Mouse (Mus musculus): ENCODE results near the gene Lrp10.

Lrp10 gene

GRCm38 (mm10) chr14:54463959-54464292 is at the start of gene Lrp10:
Gene Lrp10, plus strand, starts transcription at chr14:54464137.
- DNase-seq (ENCODE audit: low read depth) = peak; percentile 91

DNA sequence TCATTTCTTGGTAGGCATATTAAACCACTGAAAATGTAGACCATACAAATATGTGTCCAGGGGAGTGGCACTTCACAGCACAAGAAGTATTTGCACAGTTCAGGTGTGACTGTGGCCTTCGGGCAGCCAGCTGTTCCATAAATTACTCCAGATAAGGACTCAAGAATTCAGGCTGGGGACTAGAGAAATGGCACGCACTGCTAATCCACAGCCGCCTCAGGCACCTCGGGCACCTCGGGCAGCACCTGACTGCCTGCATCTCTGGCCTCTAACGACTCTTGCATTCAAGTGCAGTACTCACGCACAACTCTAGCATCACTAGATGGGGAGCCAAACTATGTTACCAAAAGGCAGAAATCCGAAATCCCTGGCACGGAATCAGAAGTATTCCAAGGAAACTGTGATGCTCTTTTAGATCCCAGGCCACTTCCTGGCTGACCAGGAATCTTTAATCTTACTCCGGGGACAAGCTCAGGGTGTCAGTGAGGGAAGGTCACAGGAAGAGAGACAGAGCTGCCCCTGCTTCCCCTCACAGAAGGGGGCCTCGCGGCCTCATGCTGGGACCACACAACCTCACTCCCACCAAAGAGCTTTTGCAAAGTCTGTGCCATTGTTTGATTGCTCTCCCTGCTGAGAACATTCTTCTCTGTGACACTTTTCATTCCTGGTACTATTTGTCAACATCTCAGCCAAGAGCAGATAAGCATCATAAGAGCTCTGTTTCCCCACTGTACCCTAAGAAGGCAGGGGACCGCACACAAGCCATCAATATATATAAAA is 48.5 kb upstream of the Lrp10 start:
- DNase-seq (ENCODE audit: low read depth) = no peak

GRCm38 (mm10) chr14:54416229-54416775 is 47.6 kb upstream of the Lrp10 start:
- no peak for DNase-seq (ENCODE audit: low read depth)

DNA sequence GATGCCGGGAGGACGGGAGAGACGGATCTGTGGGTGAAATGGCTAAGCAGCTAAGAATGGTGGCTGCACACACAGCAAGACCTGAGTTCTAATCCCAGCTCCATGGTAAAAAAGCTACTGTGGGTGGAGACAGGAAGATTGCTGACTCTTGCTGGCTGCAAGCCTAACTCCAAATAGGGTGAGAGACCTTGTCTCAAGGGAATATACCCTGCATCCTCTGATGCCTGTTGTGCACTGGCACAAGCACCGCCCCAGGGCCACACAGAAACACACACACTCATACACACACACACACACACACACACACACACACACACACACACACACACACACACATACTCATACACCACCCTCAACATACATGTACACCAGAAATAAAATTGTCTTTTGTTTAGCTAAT is 47.1 kb upstream of the Lrp10 start:
- DNase-seq (ENCODE audit: low read depth) = peak; percentile 26

DNA sequence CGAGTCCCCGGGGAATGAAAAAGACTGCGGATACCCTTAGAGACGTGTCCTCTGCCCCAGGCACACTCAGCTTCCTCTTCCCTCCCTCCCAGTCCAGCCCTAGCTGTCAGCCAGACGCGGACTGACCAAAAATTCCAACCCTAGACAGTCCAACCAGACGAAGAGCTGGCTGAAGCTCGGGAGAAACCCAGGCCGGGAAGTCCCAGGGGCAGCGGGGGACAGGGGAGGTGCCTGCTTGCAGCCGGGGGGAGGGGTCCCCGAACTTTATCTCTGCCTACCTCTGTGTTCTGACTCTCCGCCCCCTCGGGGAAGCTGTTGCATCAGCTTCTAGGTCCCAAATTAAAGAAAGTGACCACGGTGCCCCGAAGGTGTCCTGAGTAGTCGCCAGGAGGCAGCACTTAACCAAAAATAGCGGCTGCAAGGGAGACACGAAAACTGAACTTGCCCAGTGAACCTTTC is 46.3 kb upstream of the Lrp10 start, which contains the start of gene Slc7a7:
Slc7a7 (minus strand) TSS at position 158 of the 459 bp plus-strand sequence.
- DNase-seq (ENCODE audit: low read depth) = peak; percentile 81

DNA sequence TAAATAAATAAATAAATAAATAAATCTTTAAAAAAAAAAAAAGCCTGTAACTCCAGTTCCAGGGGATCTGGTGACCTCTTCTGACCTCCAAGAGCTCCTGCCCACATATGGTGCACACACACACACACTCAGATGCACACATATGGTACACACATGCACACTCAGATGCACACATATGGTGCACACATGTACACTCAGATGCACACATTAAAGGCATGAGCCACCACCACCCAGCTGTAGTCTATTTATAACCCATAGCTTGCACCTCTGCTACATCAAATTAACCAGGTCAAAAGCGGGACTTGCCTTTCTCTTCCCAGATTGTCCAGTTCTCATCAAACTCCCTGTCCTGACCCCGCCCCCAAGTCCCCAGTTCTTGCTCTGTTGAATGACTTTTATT is 42.9 kb upstream of the Lrp10 start:
- DNase-seq (ENCODE audit: low read depth) = no peak

DNA sequence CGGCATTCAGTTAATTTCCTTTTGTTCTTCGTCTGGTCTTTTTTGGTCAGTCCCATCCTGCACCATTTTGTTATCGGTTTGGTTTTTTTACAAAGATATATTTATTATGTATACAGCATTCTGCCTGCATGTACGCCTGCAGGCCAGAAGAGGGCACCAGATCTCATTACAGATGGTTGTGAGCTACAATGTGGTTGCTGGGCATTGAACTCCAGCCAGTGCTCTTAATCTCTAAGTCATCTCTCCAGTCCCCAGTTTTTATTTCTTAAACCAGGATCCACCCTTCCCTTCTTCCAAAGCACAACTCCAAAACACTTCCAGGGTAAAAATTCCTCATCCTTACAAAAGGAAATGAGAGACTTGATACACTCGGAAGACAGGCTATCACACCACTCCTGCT is 40.5 kb upstream of the Lrp10 start:
- DNase-seq (ENCODE audit: low read depth) = peak; percentile 70

- DNase-seq (ENCODE audit: low read depth) = no peak
Observed at GRCm38 (mm10) chr14:54424634-54425033, 39.3 kb upstream of the Lrp10 start.

DNA sequence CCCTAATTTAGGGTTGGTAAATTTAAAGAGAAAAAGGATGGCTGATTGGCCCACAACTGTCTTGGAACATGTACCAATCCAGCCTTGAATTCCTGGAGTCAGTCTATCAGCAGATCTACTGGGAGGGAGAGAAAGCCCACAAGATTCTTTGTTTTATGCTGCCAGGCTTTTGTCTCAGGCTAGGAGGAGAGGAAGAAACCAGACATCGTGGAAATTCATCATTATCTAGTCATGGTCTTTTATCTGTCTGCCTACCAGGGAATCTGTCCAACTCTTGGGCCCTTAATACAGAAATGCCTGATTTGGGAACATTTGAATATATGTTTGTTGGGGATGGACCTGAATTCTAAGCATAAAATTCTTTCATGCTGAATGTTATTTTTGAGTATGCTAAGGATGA is 38.4 kb upstream of the Lrp10 start:
- DNase-seq (ENCODE audit: low read depth) = no peak

- peak; percentile 88 for DNase-seq (ENCODE audit: low read depth)
Observed at GRCm38 (mm10) chr14:54426003-54426688, 37.8 kb upstream of the Lrp10 start.

DNA sequence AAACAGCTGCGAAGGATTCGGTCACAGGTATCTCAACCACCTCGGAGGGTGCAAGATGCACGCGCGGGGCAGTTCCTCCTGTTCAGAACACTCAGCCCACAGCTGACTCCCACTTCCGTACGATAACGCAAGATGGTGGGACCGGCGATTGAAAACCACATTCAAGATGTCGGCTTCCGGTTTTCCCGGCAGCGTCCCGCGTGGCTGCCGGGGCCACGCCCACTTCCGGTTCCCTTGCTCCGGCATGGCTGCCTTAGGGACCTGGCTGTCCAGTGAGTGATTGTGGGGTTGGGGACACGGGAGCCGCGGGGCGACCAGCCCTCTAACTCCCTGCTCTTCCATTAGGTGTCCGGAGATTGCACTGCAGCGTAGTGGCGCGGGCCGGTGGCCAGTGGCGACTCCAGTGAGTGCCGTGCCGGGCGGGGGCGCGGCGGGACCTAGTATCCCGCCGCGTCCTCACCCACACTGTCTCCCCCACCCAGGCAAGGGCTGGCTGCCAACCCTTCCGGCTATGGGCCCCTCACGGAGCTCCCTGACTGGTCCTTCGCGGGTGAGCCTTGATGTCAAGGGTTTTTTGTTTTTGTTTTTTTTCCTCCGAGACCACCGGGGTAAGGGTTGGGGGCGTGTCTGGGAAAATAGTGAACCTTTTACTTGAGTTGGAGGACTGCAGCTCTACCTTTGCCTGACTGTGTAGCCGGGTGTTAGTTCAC is 37.1 kb upstream of the Lrp10 start, which contains the start of gene Mrpl52:
Mrpl52 (plus strand) TSS at position 221 of the 710 bp plus-strand sequence.
- DNase-seq (ENCODE audit: low read depth) = peak; percentile 94

DNA sequence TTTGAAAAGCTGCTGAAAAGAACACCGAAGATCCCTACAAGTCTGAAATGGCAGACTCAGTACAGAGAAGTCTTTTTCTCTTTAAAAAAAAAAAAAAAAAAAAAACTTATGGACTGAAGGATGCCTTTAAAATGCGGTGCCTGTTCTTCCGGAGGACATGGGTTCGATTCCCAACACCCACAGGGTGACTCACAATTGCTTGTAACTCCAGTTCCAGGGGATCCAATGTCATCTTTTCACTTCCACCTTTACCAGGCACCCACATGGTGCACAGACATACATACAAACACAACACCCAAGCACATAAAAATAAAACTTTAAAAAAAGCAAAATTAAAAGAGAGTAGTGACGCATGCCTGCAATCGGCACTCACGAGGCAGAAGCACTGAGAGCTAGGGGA is 36.2 kb upstream of the Lrp10 start:
- peak; percentile 53 for DNase-seq (ENCODE audit: low read depth)

- DNase-seq (ENCODE audit: low read depth) = no peak
Observed at GRCm38 (mm10) chr14:54428421-54428820, 35.5 kb upstream of the Lrp10 start.

DNA sequence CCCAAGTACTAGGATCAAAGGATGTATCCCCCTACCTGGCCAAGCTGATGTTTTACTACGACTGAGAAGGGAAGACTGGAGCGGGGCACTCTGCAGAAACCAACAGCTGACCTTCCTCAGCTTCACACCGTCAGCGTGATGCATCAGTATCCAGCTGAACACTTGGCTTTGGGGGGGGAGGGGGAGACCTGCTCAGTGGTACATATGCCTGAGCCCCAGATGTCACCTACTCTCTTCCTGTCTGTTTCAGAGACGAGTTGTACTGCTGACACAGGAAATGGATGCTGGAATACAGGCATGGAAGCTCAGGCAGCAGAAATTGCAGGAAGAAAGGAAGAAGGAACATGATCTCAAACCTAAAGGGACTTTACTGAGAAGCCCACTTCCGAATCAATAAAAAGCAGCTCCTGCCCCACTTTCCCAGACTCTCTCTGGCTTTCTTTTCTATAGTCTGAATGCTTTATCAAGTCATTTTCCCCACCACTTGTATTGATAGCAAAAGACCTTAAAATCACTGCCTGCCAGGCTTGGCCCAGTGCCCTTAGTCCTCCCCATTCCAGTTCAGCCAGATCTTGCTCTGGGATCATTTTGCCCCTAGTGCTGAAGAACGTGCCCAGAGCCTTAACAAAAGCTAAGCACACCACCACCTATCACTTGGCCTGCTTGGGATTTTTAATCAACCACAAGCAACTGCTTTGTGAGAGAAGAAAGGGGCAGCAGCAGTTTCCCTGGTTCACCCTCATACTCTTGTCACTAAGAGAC is 34.4 kb upstream of the Lrp10 start:
- no peak for DNase-seq (ENCODE audit: low read depth)

DNA sequence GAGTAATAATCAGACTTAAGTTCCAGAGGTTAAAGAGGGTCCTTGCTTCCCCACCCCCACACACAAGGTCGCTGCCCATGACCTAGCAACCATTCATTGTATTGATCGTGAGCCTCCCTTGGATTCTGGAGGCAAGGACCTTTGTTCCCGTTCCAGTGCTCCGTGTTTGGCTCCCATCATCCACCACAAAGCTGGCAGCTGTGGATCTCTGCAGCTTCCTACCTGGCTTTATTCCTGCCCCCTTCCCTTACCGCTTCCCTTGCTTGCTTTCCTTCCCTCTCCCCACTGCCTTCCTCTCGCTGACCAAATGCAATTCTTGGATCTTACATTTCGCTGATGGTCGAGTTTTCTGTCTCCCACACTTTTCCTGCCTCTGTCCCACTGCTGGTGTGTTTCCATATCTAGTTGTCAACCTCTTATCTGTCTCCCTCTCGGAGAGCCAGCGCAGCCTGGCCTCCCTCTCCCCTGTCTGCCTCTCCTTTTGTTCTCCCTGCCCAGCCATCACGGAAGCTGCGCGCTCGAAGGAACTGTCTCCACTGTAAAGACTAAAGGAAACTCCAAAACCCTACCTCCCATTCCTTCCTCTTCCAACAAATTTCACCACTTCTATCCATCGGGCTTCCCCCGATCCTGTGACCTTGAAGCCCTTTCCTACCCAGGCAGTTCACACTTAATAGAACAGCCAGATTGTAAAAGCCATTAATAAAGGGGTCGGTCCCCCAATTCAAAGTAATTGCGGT is 33.4 kb upstream of the Lrp10 start:
- no peak for DNase-seq (ENCODE audit: low read depth)

GRCm38 (mm10) chr14:54431334-54432077 is 32.4 kb upstream of the Lrp10 start, which contains the start of gene Mmp14:
Gene Mmp14, plus strand, starts transcription at chr14:54431612.
- no peak for DNase-seq (ENCODE audit: low read depth)

DNA sequence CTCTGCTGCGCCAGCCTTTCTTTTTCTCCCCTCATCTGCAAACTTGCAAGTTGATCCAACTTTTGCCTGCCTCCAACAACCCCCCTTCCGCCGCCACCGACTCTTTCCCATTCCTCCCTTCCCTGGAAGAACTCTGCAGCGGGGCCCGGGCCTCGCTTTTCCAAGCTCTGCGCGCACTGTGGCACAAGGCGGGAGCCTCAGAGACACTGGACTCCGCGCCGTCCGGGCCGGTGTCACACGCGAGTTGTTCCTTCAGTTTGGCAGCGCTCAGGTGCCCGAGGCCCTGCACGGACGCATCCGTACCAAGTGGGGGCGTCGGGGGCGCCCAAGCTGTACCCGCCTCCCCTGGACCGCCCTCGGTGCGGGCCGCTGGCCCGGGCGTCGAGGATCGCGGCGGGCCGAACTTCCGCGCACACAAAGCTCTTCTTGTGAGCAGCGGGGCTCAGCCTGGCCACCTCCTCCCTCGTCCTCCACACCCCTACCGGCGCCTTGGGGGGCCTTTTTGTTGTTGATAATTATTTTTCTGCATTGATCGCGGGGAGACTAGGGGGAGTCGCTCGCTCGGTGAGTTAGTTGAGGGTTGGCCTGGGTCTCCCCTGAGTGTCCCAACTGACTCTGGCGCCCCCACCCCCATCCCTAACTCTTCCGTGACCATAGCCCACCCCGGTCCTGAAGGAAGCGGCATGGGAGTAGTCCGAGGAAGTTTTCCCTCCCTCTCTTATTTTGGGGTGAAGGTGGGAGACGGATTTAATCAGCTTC is 31.7 kb upstream of the Lrp10 start:
- DNase-seq (ENCODE audit: low read depth) = no peak

DNA sequence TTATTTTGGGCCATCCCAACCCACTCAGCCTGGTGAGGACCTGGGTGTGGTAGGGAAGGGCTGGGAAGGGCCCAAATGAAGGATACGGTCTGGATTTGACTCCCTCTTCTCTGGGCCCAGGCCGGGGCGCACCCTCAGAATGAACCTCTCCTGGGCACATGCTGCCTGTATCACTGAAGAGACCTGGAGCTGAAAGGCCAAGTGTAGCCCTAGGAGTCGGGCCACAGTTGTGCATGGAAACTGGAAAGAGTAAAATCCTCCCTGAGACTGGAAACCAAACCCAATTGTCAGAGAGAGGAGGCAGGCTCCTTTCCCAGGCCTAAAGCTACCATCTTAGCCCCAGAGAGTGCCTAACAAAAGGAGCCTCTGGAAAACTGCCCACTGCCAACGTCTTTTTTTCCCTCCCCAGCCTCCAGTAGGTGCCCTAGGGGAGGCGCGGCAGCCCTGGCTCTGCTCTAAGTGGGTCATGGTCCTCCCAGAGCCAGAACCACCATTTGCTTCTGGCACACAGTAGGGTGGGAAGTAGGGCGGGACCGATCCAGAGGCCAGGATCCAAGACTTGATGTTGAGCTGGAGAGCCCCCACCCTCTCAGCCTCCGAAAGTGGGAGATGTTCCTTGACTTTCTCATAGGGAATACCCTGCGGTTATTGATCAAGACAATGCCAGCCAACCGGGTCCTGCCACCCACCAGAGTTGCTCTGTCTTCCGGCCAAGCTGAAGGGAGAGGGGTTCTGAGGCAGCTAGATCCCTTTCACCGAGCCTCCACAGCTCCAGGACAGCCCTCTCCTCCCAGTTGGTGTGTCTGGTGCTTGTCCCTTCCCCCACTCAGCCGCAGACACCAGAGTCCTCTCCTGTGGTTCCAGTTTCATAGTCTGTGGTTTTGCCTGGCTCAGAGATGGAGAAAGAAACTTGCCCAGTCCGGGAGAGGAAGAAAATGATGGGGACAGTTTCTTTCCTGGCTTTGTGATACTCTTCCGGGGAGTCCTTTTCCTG is 30.8 kb upstream of the Lrp10 start:
- peak; percentile 68 for DNase-seq (ENCODE audit: low read depth)

All from 416B (cell line).